Mouse (Mus musculus) kidney, adult 11 months (tissue): ENCODE measurements around the gene Phgr1.

ENCODE experiments used
- DNase-seq: peaks from one replicate; pipeline ENCODE4 v3.0.0; 2022

Phgr1 gene

GRCm38 (mm10) chr2:118824396-118824795 lies 51.8 kb downstream of the Phgr1 start:
- DNase-seq: no peak
